Mouse (Mus musculus) embryonic fibroblast, embryonic 13.5 days (primary cell): ENCODE measurements at regions not wholly inside any gene's neighbourhood (a gene's known extent, or its start where the extent isn't known, plus 50 kb on each side); places are given as distances from the start of the nearest gene placed in this dataset.

ENCODE experiments used
- CTCF ChIP-seq: IDR thresholded peaks from 2 replicates; pipeline ENCODE4 v1.5.1; 2011; ENCODE audit warnings: mild to moderate bottlenecking, control low read depth, low read length, moderate library complexity, borderline replicate concordance; ENCODE audit not compliant: insufficient read depth
- POLR2A ChIP-seq: IDR thresholded peaks from 2 replicates; pipeline ENCODE4 v1.6.1; 2011; ENCODE audit warnings: low read depth, mild to moderate bottlenecking, control low read depth, low read length, moderate library complexity

DNA sequence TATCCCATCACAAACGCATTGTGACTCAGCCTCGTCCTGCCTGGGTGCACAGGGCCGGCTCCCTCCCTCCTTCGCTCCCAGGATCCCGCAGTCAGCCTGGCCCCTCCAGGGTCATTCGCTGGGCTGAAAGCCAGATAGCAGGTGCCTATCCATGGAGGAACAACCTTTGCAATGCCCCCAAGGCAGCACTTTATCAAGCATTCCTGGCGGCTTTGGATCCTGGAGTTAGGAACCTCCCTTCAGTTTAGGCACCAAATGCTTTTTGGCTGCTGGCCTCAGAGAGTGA lies 143.9 kb upstream of the Gli2 start:
- TF ChIP-seq CTCF (no peak), POLR2A (no peak)
